Mouse (Mus musculus) embryonic facial prominence, embryonic 14.5 days (tissue): ENCODE measurements at regions not wholly inside any gene's neighbourhood (a gene's known extent, or its start where the extent isn't known, plus 50 kb on each side); places are given as distances from the start of the nearest gene placed in this dataset.

Experiments used
- ATAC-seq: fragments of 200-750 bp; cut with Nextera tagmentation; 2 replicates; pipeline ENCODE4 v1.8.0; 2017; ENCODE audit warnings: low read depth, moderate number of reproducible peaks, moderate TSS enrichment
- DNase-seq: peaks from one replicate; pipeline ENCODE4 v3.0.0-alpha.2; 2015; ENCODE audit warnings: low spot score
- H3K27ac ChIP-seq: fragments of 300-500 bp; sonication (generic); replicated peaks from 2 replicates; pipeline ENCODE4 v1.5.1; 2014; ENCODE audit warnings: low read depth, mild to moderate bottlenecking, low read length, moderate library complexity
- H3K27me3 ChIP-seq: fragments of 300-500 bp; sonication (generic); replicated peaks from 2 replicates; pipeline ENCODE4 v1.6.1; 2014; ENCODE audit warnings: low read length; ENCODE audit not compliant: control insufficient read depth, insufficient read depth
- H3K36me3 ChIP-seq: fragments of 300-500 bp; sonication (generic); 2 replicates; pipeline ENCODE4 v1.6.1; 2014; ENCODE audit warnings: low read length, mixed read lengths; ENCODE audit not compliant: control insufficient read depth, insufficient read depth
- H3K4me1 ChIP-seq: fragments of 300-500 bp; sonication (generic); 2 replicates; pipeline ENCODE4 v1.6.1; 2014; ENCODE audit warnings: antibody characterized with exemption, low read length; ENCODE audit not compliant: control insufficient read depth, insufficient read depth
- H3K4me2 ChIP-seq: fragments of 300-500 bp; sonication (generic); 2 replicates; pipeline ENCODE4 v1.6.1; 2014; ENCODE audit warnings: low read depth, mild to moderate bottlenecking, low read length, moderate library complexity, mixed read lengths
- H3K4me3 ChIP-seq: fragments of 300-500 bp; sonication (generic); 2 replicates; pipeline ENCODE4 v1.5.1; 2014; ENCODE audit warnings: low read depth, mild to moderate bottlenecking, low read length
- H3K9ac ChIP-seq: fragments of 300-500 bp; sonication (generic); 2 replicates; pipeline ENCODE4 v1.6.1; 2014; ENCODE audit warnings: low read depth, mild to moderate bottlenecking, low read length, moderate library complexity, mixed read lengths
- H3K9me3 ChIP-seq: fragments of 300-500 bp; sonication (generic); 2 replicates; pipeline ENCODE4 v1.6.1; 2016; ENCODE audit warnings: low read length; ENCODE audit not compliant: control insufficient read depth
- WGBS: fragments of 180-500 bp; shearing (Covaris S2); extraction: QIAGEN DNeasy Blood & Tissue Kit; methylation state at CpG from one replicate; pipeline ENCODE4 v1.1.7; 2014; 5-methylcytosine and 5-hydroxymethylcytosine counted together

GRCm38 (mm10) chr7:133185931-133186601 lies 61.9 kb upstream of the Ctbp2 start:
- Histone ChIP-seq H3K36me3 (no peaks in the 10 kb centered on the region), H3K9me3 (no peaks in the 10 kb centered on the region), H3K27ac (no peak overlapping the region), H3K4me1 (peaks cover 7% of the 10 kb centered on the region), H3K27me3 (no peaks in the 10 kb centered on the region), H3K9ac (no peak overlapping the region), H3K4me3 (no peak overlapping the region), H3K4me2 (peak overlapping the region; percentile 44)
- DNase-seq, result peak; percentile 85
- 13% methylated on average over 12 of the region's 12 CpGs for WGBS
- ATAC-seq, result peak; percentile 80

GRCm38 (mm10) chr7:133184905-133185594 lies 60.9 kb upstream of the Ctbp2 start:
- H3K27me3 ChIP-seq, result no peaks in the 10 kb centered on the region
- ATAC-seq, result no peak
- peaks cover 7% of the 10 kb centered on the region for H3K4me1 ChIP-seq
- DNase-seq, result no peak
- no peaks in the 10 kb centered on the region for H3K9me3 ChIP-seq
- no peak overlapping the region for H3K4me3 ChIP-seq
- 0 out of 2 replicates have a peak overlapping the region, but pooled peaks have one; percentile 8 for H3K4me2 ChIP-seq
- H3K27ac ChIP-seq, result no peak overlapping the region
- 54% methylated on average over 16 of the region's 16 CpGs for WGBS
- no peaks in the 10 kb centered on the region for H3K36me3 ChIP-seq
- H3K9ac ChIP-seq, result no peak overlapping the region

- no peak for ATAC-seq
- H3K9ac ChIP-seq, result no peak overlapping the region
- WGBS, result 50% methylated on average over 2 of the region's 2 CpGs
- H3K9me3 ChIP-seq, result no peaks in the 10 kb centered on the region
- H3K27ac ChIP-seq, result no peak overlapping the region
- no peaks in the 10 kb centered on the region for H3K36me3 ChIP-seq
- no peaks in the 10 kb centered on the region for H3K27me3 ChIP-seq
- no peak for DNase-seq
- peaks cover 15% of the 10 kb centered on the region for H3K4me1 ChIP-seq
- H3K4me2 ChIP-seq, result no peak overlapping the region
- H3K4me3 ChIP-seq, result no peak overlapping the region
Observed at GRCm38 (mm10) chr7:133181388-133181787, 57.2 kb upstream of the Ctbp2 start.

- Histone ChIP-seq H3K27ac (no peak overlapping the region), H3K27me3 (no peaks in the 10 kb centered on the region), H3K9me3 (no peaks in the 10 kb centered on the region), H3K4me3 (no peak overlapping the region), H3K9ac (no peak overlapping the region), H3K4me2 (peak overlapping the region; percentile 6; the same call in 1 of the 2 replicates), H3K4me1 (peaks cover 9% of the 10 kb centered on the region), H3K36me3 (no peaks in the 10 kb centered on the region)
- ATAC-seq (no peak), DNase-seq (no peak)
- 64% methylated on average over 4 of the region's 4 CpGs for WGBS
Observed at GRCm38 (mm10) chr7:133177179-133177575, 53.0 kb upstream of the Ctbp2 start.

GRCm38 (mm10) chr7:133176256-133177178 lies 52.4 kb upstream of the Ctbp2 start:
- WGBS, result 40% methylated on average over 10 of the region's 10 CpGs
- H3K4me2 ChIP-seq, result peak overlapping the region; percentile 6; the same call in 1 of the 2 replicates
- H3K9ac ChIP-seq, result no peak overlapping the region
- no peaks in the 10 kb centered on the region for H3K9me3 ChIP-seq
- H3K27ac ChIP-seq, result 0 out of 2 replicates have a peak overlapping the region, but pooled peaks have one; percentile 4
- no peak overlapping the region for H3K4me3 ChIP-seq
- DNase-seq, result peak; percentile 73
- no peaks in the 10 kb centered on the region for H3K27me3 ChIP-seq
- peak; percentile 63; the same call in 1 of the 2 replicates for ATAC-seq
- peaks cover 9% of the 10 kb centered on the region for H3K4me1 ChIP-seq
- no peaks in the 10 kb centered on the region for H3K36me3 ChIP-seq
